Mouse (Mus musculus) bone marrow, adult 2 months (tissue): ENCODE data around the gene Prtg. TPM values are rescaled to one million over a fixed set of nuclear protein-coding genes. Genes with fewer than 3 reads are reported as not detected.

Experiments
- H3K27ac ChIP-seq: fragments of 200-500 bp; 2 replicates; pipeline ENCODE4 v1.5.1; 2012; ENCODE audit warnings: low read depth, mild to moderate bottlenecking, control low read depth, inconsistent platforms, low read length; ENCODE audit not compliant: control insufficient read depth, poor library complexity, insufficient read depth
- H3K4me1 ChIP-seq: fragments of 200-500 bp; 2 replicates; pipeline ENCODE4 v1.6.1; 2011; ENCODE audit warnings: low read length; ENCODE audit not compliant: control insufficient read depth, insufficient read depth
- H3K4me3 ChIP-seq: fragments of 200-500 bp; replicated peaks from 2 replicates; pipeline ENCODE3; 2011; ENCODE audit warnings: mild to moderate bottlenecking, low read depth, low read length, control low read depth; ENCODE audit not compliant: control insufficient read depth
- CTCF ChIP-seq: fragments of 200-500 bp; IDR thresholded peaks from 2 replicates; pipeline ENCODE4 v1.5.1; 2011; ENCODE audit warnings: low read length, control low read depth; ENCODE audit not compliant: control insufficient read depth, insufficient read depth
- POLR2A ChIP-seq: fragments of 200-500 bp; IDR thresholded peaks from 2 replicates; pipeline ENCODE4 v1.6.1; 2011; ENCODE audit warnings: low read depth, mild to moderate bottlenecking, control low read depth, low read length, borderline replicate concordance; ENCODE audit not compliant: control insufficient read depth
- WGBS: fragments of 180-500 bp; shearing (Covaris S2); methylation state at CpG from one replicate; pipeline ENCODE4 v1.1.7; 2018; 5-methylcytosine and 5-hydroxymethylcytosine counted together
- polyA plus RNA-seq: library from polyadenylated mRNA; stranded (reverse); fragments of >200 nt; gene quantifications from 2 replicates; pipeline ENCODE4 v1.2.4, GENCODE M21; 2011; ENCODE audit warnings: low replicate concordance; ENCODE audit not compliant: missing spikeins, insufficient read depth, insufficient read length

The Prtg gene
- polyA plus RNA-seq, 1 experiment: 0.55 TPM

GRCm38 (mm10) chr9:72781466-72781865 lies 25.2 kb upstream of the Prtg start:
- no peak overlapping the region for H3K4me3 ChIP-seq
- TF ChIP-seq CTCF: no peak
- TF ChIP-seq POLR2A: no peak
- no peak overlapping the region for H3K27ac ChIP-seq
- no peaks in the 10 kb centered on the region for H3K4me1 ChIP-seq
- WGBS: 53% methylated on average over 4 of the region's 4 CpGs

- no peak overlapping the region for H3K4me3 ChIP-seq
- no peaks in the 10 kb centered on the region for H3K4me1 ChIP-seq
- WGBS: 67% methylated on average over 8 of the region's 8 CpGs
- no peak overlapping the region for H3K27ac ChIP-seq
- no peak for TF ChIP-seq CTCF
- TF ChIP-seq POLR2A: no peak
These were observed 24.6 kb upstream of the Prtg start for GRCm38 (mm10) chr9:72782121-72782520.

GRCm38 (mm10) chr9:72787732-72788131 lies 18.9 kb upstream of the Prtg start:
- no peaks in the 10 kb centered on the region for H3K4me1 ChIP-seq
- 78% methylated on average over 1 of the region's 1 CpGs for WGBS
- H3K27ac ChIP-seq: no peak overlapping the region
- no peak overlapping the region for H3K4me3 ChIP-seq
- no peak for TF ChIP-seq POLR2A
- no peak for TF ChIP-seq CTCF

- Histone ChIP-seq H3K4me1 (no peaks in the 10 kb centered on the region; the same call in 1 of the 2 replicates), H3K4me3 (no peak overlapping the region), H3K27ac (no peak overlapping the region)
- TF ChIP-seq CTCF (no peak), POLR2A (no peak)
- WGBS: 72% methylated on average over 14 of the region's 14 CpGs
These were observed 16.0 kb upstream of the Prtg start for GRCm38 (mm10) chr9:72790530-72791212.

- H3K4me3 ChIP-seq: no peak overlapping the region
- no peaks in the 10 kb centered on the region; the same call in 1 of the 2 replicates for H3K4me1 ChIP-seq
- no peak for TF ChIP-seq POLR2A
- TF ChIP-seq CTCF: no peak
- WGBS: 61% methylated on average over 10 of the region's 10 CpGs
- no peak overlapping the region for H3K27ac ChIP-seq
These were observed 15.5 kb upstream of the Prtg start for GRCm38 (mm10) chr9:72791213-72791582.

GRCm38 (mm10) chr9:72791681-72792080 lies 15.0 kb upstream of the Prtg start:
- H3K27ac ChIP-seq: no peak overlapping the region
- H3K4me3 ChIP-seq: no peak overlapping the region
- no peaks in the 10 kb centered on the region; the same call in 1 of the 2 replicates for H3K4me1 ChIP-seq
- no peak for TF ChIP-seq POLR2A
- TF ChIP-seq CTCF: no peak
- WGBS: 26% methylated on average over 6 of the region's 6 CpGs

- Histone ChIP-seq H3K27ac (no peak overlapping the region), H3K4me3 (no peak overlapping the region), H3K4me1 (no peaks in the 10 kb centered on the region; the same call in 1 of the 2 replicates)
- no peak for TF ChIP-seq CTCF
- WGBS: 74% methylated on average over 3 of the region's 3 CpGs
These were observed 11.4 kb upstream of the Prtg start for GRCm38 (mm10) chr9:72795243-72795642.

GRCm38 (mm10) chr9:72797136-72797621 lies 9.5 kb upstream of the Prtg start:
- Histone ChIP-seq H3K4me1 (no peaks in the 10 kb centered on the region; the same call in 1 of the 2 replicates), H3K27ac (no peak overlapping the region), H3K4me3 (no peak overlapping the region)
- WGBS: 5% methylated on average over 9 of the region's 9 CpGs
- TF ChIP-seq CTCF (no peak), POLR2A (no peak)
